Mouse (Mus musculus) activated CD4-positive, CD25-positive, alpha-beta regulatory T cell, adult 9 weeks (primary cell): ENCODE data around the gene Rnase2a. TPM values are rescaled to one million over a fixed set of nuclear protein-coding genes. Genes with fewer than 3 reads are reported as not detected.

Experiments used
- polyA plus RNA-seq: library from polyadenylated mRNA; unstranded; fragments of 100-300 nt; shearing (Covaris generic); gene quantifications from one replicate; pipeline ENCODE4 v1.2.1, GENCODE M21; 2017

Gene Rnase2a
- not detected for polyA plus RNA-seq

GRCm38 (mm10) chr14:51256041-51256440 is at the start of gene Rnase2a:
Gene Rnase2a, minus strand, starts transcription at chr14:51256112.

Other genes with a start within 250 kb of the Rnase2a start
- not detected for gene Rnase10, start 248.4 kb downstream of the Rnase2a start, polyA plus RNA-seq
- not detected for gene Rnase9, start 214.2 kb downstream of the Rnase2a start, polyA plus RNA-seq
- gene Rnase11, start 205.9 kb downstream of the Rnase2a start, polyA plus RNA-seq, result not detected
- not detected for gene Rnase12, start 198.5 kb downstream of the Rnase2a start, polyA plus RNA-seq
- not detected for gene Olfr750, start 181.7 kb downstream of the Rnase2a start, polyA plus RNA-seq
- 22.8 TPM for gene Rnase4, start 165.0 kb downstream of the Rnase2a start, polyA plus RNA-seq
- gene Ang, start 165.0 kb downstream of the Rnase2a start, polyA plus RNA-seq, result 4.4 TPM
- not detected for gene Eddm3b, start 141.7 kb downstream of the Rnase2a start, polyA plus RNA-seq
- 1.2 TPM for gene Rnase6, start 132.2 kb downstream of the Rnase2a start, polyA plus RNA-seq
- not detected for gene Rnase1, start 109.3 kb downstream of the Rnase2a start, polyA plus RNA-seq
- gene Rnase2b, start 93.9 kb downstream of the Rnase2a start, polyA plus RNA-seq, result not detected
- not detected for gene Ang2, start 57.0 kb downstream of the Rnase2a start, polyA plus RNA-seq
- not detected for gene Ear14, start 52.7 kb downstream of the Rnase2a start, polyA plus RNA-seq
- not detected for gene Gm7247, start 105.6 kb upstream of the Rnase2a start, polyA plus RNA-seq
- not detected for gene Vmn2r88, start 154.7 kb upstream of the Rnase2a start, polyA plus RNA-seq
- not detected for gene Vmn2r89, start 195.7 kb upstream of the Rnase2a start, polyA plus RNA-seq